Mouse (Mus musculus) spleen, postnatal 36 days (tissue): ENCODE data around the gene Teddm1b.
"Not testable (repeated sequence)": the region's sequence is repeated elsewhere in the genome, so short reads cannot be mapped to it uniquely, and the experiment has no call there.

Experiments used
- DNase-seq, 2 experiments: peaks; one replicate each; pipeline ENCODE4 v3.0.0; 2022; ENCODE audit warnings: low spot score in 2 of 2, mixed read lengths in 1 of 2

Teddm1b gene

GRCm38 (mm10) chr1:153874045-153874444 lies at the start of gene Teddm1b:
Gene Teddm1b, plus strand, starts transcription at chr1:153874345.
- DNase-seq = no peak

- DNase-seq = no peak
These were observed 43.4 kb upstream of the Teddm1b start for GRCm38 (mm10) chr1:153830746-153831145.

GRCm38 (mm10) chr1:153836036-153836435 lies 38.1 kb upstream of the Teddm1b start:
- DNase-seq = no peak

DNA sequence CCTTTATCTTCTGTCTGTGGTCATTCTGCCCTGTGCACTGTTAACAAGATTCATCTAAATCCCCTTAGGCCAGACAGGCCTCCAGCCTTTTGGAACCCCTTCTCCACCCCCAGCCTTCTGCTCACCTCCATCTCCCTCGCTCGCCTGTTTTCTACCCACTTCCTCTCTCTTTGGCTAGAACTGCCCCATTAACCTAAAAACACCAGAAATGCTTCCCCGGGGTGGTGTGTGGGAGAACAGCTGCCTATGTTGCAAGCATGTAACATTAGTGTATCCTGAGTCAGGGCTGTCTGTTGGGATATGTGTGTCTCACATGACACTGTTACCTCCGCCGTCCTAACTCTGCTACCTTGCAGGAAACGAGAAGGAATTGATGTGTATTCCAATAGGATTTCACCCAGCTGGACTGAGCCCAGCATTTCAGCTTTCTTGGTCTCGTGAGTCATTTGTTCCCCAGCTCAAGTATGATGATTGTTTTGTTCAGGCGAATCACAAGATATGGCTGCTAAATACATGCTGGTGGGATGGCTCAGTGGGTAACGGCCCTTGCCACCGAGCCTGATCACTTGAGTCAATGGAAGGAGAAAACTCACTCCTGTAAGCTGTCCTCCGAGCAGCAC lies 31.9 kb upstream of the Teddm1b start:
- DNase-seq = no peak

- DNase-seq = no peak
These were observed 30.1 kb upstream of the Teddm1b start, which contains the start of gene Rgsl1 for GRCm38 (mm10) chr1:153844042-153844441. Gene Rgsl1, minus strand, starts transcription at chr1:153844142.

DNA sequence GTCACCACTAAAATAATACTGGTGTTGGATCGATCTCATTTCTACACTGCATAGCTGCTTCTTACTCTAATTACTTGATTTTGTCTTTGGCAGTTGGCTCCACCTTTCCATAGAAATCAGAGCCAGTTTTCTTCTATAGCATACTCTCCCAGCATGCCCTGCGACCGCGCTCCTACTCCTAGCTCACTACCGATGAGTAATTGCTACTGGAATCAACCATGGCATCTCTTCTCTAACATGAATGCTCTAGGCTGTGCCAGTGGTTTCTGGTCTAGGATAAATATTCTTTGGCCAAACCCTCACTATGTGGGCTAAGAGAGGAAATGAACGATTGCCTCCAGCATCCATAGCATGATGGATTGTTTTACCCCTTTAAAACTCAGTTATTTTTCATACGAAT lies 27.7 kb upstream of the Teddm1b start:
- DNase-seq = no peak

GRCm38 (mm10) chr1:153846867-153847266 lies 27.3 kb upstream of the Teddm1b start:
- peak in 1 of 2 experiments; percentile 6 for DNase-seq

DNA sequence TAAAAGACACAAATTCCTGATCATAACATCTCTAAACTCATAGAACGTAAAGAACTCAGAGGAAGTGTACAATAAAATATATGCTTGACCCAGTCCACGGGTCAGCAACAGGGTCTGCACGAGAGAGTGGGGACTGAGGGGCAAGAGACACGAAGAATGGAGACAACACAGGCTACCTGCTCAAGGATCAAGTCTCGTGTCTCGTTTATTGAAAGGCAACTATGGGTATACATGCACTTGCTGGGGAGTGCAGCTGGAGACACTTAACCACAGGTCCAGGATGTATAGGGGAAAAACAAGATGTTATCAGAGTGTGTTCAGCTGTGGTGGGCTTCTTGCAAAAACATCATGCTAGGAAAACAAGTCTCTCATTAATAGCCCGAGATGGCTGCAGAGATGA lies 21.4 kb upstream of the Teddm1b start:
- not testable (repeated sequence) for DNase-seq

DNA sequence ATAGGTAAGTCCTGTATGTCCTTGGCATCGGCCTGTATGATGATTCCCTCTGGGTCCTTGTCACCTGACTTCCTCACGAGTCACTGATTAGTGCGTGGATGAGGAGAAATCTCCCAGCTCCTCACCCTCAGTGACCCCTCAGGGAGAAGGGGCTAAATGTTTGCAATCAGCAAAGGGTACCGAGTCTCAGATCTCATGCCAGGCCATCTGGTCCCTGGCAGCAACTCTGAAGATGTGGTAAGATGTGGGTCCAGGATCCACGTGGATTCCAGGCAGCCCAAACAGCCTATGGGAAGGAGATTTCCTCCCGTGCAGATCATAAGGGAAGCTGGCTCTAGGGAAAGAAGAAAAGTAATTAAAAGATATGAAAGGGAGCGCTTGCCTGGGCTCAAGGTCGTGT lies 18.2 kb upstream of the Teddm1b start:
- no peak for DNase-seq

- peak; percentile 9 for DNase-seq
These were observed 6.2 kb downstream of the Teddm1b start for GRCm38 (mm10) chr1:153880391-153880790.

- no peak for DNase-seq
These were observed 12.0 kb downstream of the Teddm1b start for GRCm38 (mm10) chr1:153886024-153886633.

- DNase-seq = no peak
These were observed 16.0 kb downstream of the Teddm1b start for GRCm38 (mm10) chr1:153890121-153890520.

DNA sequence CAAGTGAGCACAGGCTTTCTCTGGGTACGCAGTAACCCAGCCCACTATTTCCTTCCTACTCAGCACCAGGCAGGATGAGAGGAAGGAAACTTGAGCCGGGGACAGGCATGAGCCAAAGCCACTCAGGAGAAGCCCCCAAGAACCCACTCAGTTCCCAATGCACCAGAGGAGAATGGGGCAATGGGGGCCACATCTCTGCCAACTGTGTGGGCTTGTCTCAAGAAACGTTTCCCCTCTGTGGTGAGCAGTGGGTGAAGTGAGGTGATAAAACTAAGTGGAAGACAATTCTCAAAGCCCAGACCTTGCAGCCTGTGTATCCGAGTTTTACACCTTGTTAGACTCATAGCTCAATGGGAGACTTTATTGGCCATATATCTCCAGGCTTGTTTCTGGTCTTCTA lies 17.3 kb downstream of the Teddm1b start, which contains the start of gene Teddm1a:
TSS of gene Teddm1a (plus strand) at position 301 of the 400 bp plus-strand sequence.
- no peak for DNase-seq

DNA sequence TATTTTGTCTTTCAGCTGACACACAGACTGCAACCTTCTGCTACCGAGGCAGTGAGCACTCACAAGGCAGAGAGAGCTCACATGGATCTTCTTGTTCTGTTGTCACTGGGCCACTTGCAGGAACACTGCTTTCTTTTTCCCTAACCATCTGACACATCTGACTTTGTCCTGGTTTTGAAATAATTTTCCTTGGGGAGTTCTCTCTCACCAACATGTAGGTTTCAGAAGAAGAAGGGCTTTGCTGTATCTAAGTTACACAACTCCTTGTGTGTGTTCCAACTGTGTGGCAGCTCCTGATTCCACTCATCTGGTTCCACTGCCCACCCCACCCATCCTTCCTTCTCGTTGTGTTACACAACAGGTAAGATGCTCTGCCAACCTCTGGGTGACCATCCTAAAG lies 19.6 kb downstream of the Teddm1b start:
- no peak for DNase-seq

DNA sequence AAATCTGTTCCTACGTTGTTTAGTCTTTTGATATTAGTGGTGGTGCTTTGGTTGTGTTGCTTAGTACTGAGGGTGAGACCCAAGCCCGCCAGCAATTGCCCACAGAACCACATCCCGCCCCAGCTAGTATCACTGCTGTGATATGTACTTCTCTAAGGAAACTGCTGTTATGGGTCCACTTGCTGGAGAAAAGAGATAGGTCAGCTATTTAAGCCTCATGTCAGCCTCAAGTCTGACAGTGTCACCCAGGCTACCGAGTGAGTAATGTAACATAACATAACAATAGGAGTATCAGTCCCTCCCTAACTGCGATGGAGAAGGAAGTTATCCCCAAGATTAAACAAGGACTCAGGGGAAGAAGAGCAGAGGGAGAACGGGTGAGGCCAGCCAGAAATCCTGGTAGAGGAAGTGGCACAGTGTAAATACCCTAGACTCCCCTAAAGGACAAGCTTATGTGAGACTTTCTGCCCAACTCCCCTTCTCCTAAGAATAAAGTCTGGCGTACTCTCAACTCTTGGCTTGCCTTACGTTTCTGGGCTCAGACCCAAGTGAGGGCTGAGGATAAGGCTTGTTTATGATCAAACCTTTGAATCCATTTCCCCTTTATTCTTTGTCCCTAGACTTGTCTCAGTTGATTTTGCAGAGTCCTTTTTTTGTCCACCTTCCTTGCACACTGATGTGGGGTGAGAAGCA lies 20.2 kb downstream of the Teddm1b start:
- DNase-seq = no peak

DNA sequence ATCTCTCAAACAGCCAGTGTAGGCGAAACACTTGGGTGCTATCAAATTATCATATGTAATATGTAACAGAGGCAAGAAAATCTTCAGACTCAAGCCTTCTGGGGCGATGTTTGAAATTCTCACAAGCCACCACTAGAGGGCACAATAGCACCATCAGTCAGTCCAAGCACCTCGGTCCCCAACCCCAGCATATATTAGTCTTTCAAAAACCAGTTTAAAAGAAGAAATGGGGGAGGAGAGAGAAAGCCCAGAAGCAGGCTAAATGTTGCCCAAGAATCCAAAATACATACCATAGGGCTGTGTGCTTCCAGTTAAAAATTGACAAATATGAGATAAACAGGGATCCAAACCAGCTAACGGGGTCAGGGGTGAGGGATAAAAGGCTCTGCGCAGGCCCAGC lies 20.8 kb downstream of the Teddm1b start:
- peak; percentile 54 to 69 for DNase-seq

DNA sequence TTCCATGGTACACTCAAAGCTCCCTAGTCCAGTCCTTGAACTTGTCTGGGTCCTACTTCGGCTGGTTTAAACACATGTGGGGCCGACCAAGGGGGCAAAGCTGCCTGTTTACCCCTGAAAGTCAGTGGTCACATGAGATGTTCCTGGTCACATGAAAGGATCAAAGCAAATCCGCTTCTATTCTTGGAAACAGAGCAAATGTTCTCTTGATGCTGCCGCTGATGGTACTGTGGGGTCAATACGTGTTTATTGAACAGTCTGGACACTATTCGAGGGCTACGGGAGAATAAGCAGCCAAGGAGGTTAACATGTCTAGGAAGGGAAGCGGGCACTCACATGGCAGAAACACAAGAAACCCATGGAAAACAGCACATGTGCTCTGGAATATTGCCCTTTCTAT lies 23.1 kb downstream of the Teddm1b start:
- no peak for DNase-seq

GRCm38 (mm10) chr1:153898989-153899730 lies 25.0 kb downstream of the Teddm1b start:
- no peak for DNase-seq

DNA sequence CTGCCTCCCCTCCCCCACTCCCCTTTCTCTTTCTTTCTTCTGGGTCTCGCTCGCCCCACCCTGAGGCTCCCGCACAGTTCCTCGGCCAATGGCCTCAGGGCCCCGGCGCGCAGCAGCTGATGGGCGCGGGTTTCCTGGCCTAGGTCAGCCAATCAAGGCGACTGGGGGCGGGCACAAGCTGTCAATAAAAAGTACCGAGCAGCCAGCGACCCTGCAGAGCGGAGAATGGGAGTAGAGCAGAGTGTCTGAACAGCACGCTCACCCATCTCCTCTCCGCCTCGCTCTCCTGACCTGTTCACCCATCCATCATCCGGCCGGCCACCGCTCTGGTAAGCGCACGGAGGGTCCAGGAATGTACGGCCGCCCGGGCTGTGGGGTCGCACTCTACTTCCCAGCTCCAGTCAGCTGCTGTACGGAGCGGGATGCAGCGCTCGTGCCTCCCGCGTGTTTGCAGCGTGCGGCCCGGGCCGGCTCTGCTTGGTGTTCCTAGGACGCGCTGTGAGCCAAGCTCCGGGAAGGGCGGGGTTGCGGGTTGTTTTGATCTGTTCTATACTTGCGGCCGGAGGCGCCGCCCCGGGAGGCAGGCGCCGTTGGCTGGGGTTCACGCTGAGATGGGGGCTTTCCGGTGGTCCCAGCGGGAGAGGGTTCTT lies 25.7 kb downstream of the Teddm1b start, which contains the start of the genes Glul and Teddm2:
TSS of gene Glul (plus strand) at position 214 of the 650 bp plus-strand sequence.
TSS of gene Teddm2 (minus strand) at position 498 of the 650 bp plus-strand sequence.
- DNase-seq = peak; percentile 97 to 98

DNA sequence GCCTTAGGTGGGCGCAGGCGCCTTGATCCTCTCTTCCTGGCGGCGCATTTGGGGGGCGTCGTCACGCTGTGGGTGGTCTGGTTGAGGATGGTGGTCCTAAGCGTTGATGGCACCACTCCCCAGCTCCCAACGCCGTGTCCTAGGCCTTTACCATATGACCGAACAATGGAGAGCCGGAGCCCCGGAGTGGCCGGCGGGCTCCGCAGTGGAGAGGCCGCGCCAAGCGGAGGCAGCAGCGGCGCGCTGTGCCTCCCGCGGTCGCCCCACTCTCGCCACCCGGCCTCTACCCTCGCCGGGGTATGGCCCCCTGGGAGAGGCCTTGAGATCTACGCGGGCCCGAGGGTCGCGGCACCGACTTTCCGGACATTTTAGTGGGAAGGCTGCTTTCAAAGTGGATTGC lies 26.2 kb downstream of the Teddm1b start:
- peak; percentile 28 to 33 for DNase-seq
